Mouse (Mus musculus) testis, adult 2 months (tissue): ENCODE measurements around the gene Ap1m1. TPM values are rescaled to one million over a fixed set of nuclear protein-coding genes. Genes with fewer than 3 reads are reported as not detected.

Experiments
- H3K27ac ChIP-seq: fragments of 200-500 bp; 2 replicates; pipeline ENCODE4 v1.5.1; 2012; ENCODE audit warnings: low read depth, low read length; ENCODE audit not compliant: control insufficient read depth, insufficient read depth
- H3K27me3 ChIP-seq: fragments of 200-500 bp; 2 replicates; pipeline ENCODE4 v1.6.1; 2012; ENCODE audit warnings: mild to moderate bottlenecking, low read length, moderate library complexity; ENCODE audit not compliant: control insufficient read depth, insufficient read depth
- H3K36me3 ChIP-seq: fragments of 200-500 bp; 2 replicates; pipeline ENCODE4 v1.6.1; 2012; ENCODE audit warnings: mild to moderate bottlenecking, low read length; ENCODE audit not compliant: control insufficient read depth, insufficient read depth
- H3K4me1 ChIP-seq: fragments of 200-500 bp; 2 replicates; pipeline ENCODE4 v1.6.1; 2012; ENCODE audit warnings: low read length; ENCODE audit not compliant: control insufficient read depth, insufficient read depth
- H3K4me3 ChIP-seq: fragments of 200-500 bp; 2 replicates; pipeline ENCODE4 v1.5.1; 2012; ENCODE audit warnings: low read depth, mild to moderate bottlenecking, low read length, moderate library complexity, mixed read lengths; ENCODE audit not compliant: control insufficient read depth
- CTCF ChIP-seq: fragments of 200-500 bp; IDR thresholded peaks from 2 replicates; pipeline ENCODE4 v1.5.1; 2012; ENCODE audit warnings: low read depth, mild to moderate bottlenecking, inconsistent platforms, low read length, moderate library complexity; ENCODE audit not compliant: control insufficient read depth, insufficient read depth, insufficient replicate concordance
- POLR2A ChIP-seq: fragments of 200-500 bp; IDR thresholded peaks from 2 replicates; pipeline ENCODE4 v1.6.1; 2012; ENCODE audit warnings: low read depth, mild to moderate bottlenecking, inconsistent platforms, low read length, moderate library complexity; ENCODE audit not compliant: control insufficient read depth
- polyA plus RNA-seq: library from polyadenylated mRNA; depleted of rRNA; stranded (reverse); fragments of >200 nt; gene quantifications from 2 replicates; pipeline ENCODE4 v1.2.3, GENCODE M21; 2012; rRNA removed

Gene Ap1m1
- polyA plus RNA-seq: 405 and 422 TPM in 2 replicates

DNA sequence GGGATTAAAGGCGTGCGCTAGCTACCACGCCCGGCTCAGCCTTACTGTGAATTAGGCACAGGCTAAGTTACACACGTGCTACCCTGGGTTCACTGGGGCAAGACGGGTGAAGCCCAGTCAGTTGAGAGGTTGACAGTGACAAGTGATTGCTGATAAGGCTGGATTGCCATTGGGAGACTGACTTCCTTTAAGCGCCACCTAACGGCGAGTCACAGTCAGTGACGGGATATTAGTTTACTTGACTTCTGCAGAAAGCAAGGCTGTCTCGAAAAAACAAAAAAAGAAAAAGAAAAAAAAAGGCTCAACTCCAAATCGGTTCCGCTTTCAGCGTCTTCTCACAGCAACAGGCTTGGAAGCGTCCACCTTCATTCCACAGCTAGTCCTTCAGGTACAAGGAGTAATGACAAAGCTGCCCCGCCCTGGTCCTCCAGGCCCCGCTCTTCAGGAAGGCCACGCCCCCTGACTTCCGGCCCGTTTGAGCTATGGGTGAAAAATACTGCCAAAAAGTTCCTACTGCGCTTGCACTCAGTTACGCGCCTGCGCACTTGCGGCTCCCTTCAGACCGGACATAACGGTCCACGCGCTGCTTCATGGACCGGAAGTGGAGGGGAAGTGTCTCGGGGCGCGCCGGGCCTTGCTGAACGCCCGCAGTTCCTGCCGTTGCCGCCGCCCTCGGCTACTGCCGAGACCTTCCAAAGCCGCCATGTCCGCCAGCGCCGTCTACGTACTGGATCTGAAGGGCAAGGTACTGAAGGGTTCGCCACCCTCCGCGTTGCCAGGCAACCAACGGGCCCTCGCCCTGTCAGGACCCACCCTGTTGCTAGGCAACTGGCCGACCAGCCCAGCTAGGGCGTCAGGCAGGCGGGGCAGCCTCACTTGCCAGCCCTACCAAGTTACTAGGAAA, at the start of gene Ap1m1:
Gene Ap1m1, plus strand, starts transcription at position 520 of the 904 bp plus-strand sequence.
- no peaks in the 10 kb centered on the region for H3K27me3 ChIP-seq
- TF ChIP-seq CTCF (peak; percentile 65), POLR2A (peak; percentile 76)
- peak within 1 kb of the TSS; percentile 86 for H3K27ac ChIP-seq
- H3K4me1 ChIP-seq: peaks cover 5% of the 10 kb centered on the region
- peak within 1 kb of the TSS; percentile 83 for H3K4me3 ChIP-seq
- peaks cover 3% of the 10 kb centered on the region for H3K36me3 ChIP-seq

DNA sequence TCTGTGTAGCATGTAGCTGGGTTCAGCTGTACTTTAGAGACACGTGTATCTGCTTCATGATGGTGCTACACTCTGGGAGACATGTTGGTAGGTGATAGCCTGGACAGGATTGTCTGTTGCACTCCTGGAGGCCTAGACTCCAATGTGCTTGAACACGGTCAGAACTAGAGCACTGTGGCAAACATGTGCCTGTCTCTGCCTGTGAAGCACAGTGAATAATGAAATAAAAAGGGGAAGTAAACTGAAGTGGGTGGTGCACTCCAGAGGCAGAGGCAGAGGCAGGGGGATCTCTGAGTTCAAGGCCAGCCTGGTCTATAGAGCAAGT, 49.6 kb upstream of the Ap1m1 start:
- Histone ChIP-seq H3K36me3 (no peaks in the 10 kb centered on the region), H3K27me3 (no peaks in the 10 kb centered on the region), H3K27ac (no peak overlapping the region), H3K4me1 (no peaks in the 10 kb centered on the region), H3K4me3 (no peak overlapping the region)
- TF ChIP-seq CTCF (no peak), POLR2A (no peak)

DNA sequence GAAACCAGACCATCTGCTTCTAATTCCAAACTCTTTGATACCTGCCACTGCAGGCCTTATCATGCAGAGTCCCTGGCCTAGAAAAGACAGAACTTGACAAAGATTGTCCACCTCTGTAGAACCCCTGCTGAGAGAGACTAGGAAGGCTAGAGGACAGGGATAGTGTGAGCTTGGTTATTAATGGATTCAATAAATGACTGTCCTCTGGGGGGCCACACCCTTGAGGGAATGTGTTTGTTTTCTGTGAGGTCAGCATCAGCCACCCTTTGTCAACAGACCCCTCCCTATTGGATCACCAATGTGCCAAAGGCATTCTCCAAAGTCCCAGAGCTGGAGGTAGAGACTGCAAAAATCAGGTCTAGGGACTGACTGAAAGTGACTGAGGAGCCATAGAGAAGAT, 47.8 kb upstream of the Ap1m1 start:
- Histone ChIP-seq H3K27me3 (no peaks in the 10 kb centered on the region), H3K4me1 (no peaks in the 10 kb centered on the region), H3K27ac (no peak overlapping the region), H3K4me3 (no peak overlapping the region), H3K36me3 (no peaks in the 10 kb centered on the region)
- TF ChIP-seq CTCF (no peak), POLR2A (no peak)

DNA sequence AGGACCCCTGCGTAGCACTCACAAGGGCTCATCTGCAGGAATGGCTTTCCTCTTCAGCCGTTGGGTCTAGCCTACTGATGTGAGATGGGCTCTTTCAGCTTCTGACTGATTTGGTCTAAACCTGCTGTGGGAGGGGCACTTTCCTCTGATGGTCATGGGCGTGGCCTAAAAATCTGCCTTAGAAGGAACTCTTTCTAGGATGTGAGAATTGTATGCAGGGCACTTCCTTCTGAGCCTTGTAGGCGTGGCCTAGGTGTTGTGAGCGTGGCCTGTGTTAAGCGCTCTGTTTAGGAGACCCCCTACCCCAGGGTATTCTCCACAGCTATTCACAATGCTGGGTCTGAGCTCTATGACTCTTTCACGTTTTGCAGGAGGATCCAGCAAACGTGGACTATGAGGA, 41.8 kb upstream of the Ap1m1 start:
- no peak overlapping the region for H3K27ac ChIP-seq
- H3K36me3 ChIP-seq: no peaks in the 10 kb centered on the region
- no peaks in the 10 kb centered on the region for H3K27me3 ChIP-seq
- no peaks in the 10 kb centered on the region for H3K4me1 ChIP-seq
- no peak overlapping the region for H3K4me3 ChIP-seq
- TF ChIP-seq POLR2A (no peak), CTCF (no peak)

DNA sequence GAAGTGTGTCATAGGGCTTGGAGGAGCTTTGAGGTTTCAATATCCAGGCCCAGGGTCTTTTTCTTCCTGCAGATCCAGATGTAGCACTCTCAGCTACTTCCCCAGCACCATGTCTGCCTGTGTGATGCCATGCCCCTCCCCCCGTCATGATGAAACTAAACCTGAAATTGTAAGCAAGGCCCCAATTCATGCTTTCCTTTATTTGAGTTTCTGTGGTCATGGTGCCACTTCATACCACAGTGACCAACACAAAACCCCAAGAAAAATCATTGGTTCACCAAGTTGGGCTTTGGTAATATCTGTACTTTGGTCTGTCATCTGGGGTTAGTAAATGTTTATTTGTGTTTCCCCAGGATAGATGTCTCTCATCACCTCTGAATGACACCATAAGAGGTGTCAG, 31.2 kb upstream of the Ap1m1 start:
- Histone ChIP-seq H3K27me3 (no peaks in the 10 kb centered on the region), H3K36me3 (no peaks in the 10 kb centered on the region), H3K27ac (no peak overlapping the region), H3K4me3 (no peak overlapping the region), H3K4me1 (no peaks in the 10 kb centered on the region; the same call in 1 of the 2 replicates)
- TF ChIP-seq CTCF: no peak
- no peak for TF ChIP-seq POLR2A

DNA sequence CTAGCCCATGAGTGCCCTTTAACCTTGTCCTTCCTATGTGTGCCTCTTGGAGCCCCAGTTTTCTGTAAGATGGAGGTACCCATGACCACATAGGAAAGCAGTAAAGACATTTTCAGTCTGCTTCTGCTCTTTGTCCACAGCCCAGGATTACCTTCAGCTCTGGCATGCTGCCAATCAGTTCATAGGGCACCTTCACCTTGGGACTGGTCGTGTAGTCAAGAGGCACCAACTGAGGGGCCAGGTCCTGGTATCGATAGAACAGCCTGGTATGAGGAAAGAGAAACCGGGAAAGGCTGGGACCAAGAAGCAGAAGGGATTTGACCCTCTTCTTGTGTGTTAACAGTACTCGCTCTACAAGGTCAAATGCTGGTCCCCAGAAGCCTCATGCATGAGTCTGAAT, 29.6 kb upstream of the Ap1m1 start:
- Histone ChIP-seq H3K4me3 (no peak overlapping the region), H3K27me3 (no peaks in the 10 kb centered on the region), H3K27ac (no peak overlapping the region), H3K36me3 (no peaks in the 10 kb centered on the region), H3K4me1 (no peaks in the 10 kb centered on the region; the same call in 1 of the 2 replicates)
- TF ChIP-seq CTCF (no peak), POLR2A (no peak)

DNA sequence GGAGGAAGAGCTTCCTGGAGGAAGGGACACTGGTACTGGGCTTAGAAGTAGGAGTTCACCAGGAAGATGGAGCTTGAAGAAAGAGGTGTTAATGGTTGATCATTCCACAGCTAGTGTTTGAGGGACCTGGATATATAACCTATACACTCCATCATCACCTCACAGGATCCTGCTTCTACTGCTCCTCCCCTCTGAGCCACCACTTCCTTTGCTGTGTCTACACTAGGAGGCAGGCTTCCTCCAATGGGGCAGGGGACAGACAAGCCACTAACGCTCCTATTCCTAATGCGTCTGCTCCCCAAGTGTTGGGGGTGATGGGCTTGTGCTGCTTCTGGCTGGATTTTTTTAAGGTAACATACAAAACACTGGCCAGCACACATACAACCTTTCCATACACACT, 29.1 kb upstream of the Ap1m1 start:
- Histone ChIP-seq H3K4me1 (no peaks in the 10 kb centered on the region; the same call in 1 of the 2 replicates), H3K27me3 (no peaks in the 10 kb centered on the region), H3K27ac (no peak overlapping the region), H3K4me3 (no peak overlapping the region), H3K36me3 (no peaks in the 10 kb centered on the region)
- no peak for TF ChIP-seq POLR2A
- no peak for TF ChIP-seq CTCF

- Histone ChIP-seq H3K4me3 (no peak overlapping the region), H3K4me1 (no peaks in the 10 kb centered on the region; the same call in 1 of the 2 replicates), H3K27ac (no peak overlapping the region), H3K27me3 (no peaks in the 10 kb centered on the region), H3K36me3 (no peaks in the 10 kb centered on the region)
- TF ChIP-seq POLR2A: no peak
- TF ChIP-seq CTCF: no peak
Observed at GRCm38 (mm10) chr8:72211846-72212245, 28.0 kb upstream of the Ap1m1 start.
